Mouse (Mus musculus): Measurements from ENCODE around the gene Bicc1. TPM values are rescaled to one million over a fixed set of nuclear protein-coding genes. Genes with fewer than 3 reads are reported as not detected.

Gene Bicc1
- polyA plus RNA-seq, 2 experiments: 1.7 to 1.8 TPM

DNA sequence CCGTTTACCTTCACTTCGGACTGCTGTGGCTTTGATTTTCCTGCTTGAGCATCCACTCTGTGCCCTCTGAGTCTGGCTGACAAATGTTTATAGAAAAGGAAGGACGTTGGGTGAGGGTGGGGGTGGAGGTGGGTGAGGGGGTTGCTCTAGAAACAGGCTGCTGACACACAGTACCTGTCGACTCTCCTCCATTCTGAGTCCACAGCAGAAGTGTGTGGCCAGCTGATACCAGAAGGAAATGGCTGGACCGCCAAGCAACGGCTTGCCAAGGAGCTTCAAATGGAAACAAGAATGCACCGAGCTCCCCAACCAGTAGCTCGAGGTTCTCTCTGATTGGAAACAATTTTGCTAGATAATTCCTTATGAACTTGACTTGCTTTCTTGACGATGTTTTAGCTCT, 182.9 kb downstream of the Bicc1 start:
- Histone ChIP-seq H3K36me3 (replicated peaks; ENCODE audit: control insufficient read depth, insufficient read depth, low read depth) (no peaks in the 10 kb centered on the region), H3K4me3 (ENCODE audit: insufficient read depth in 1 of 2, low read depth in 2 of 2, low read length in 2 of 2) (no peak overlapping the region), H3K4me2 (ENCODE audit: low read depth) (no peak overlapping the region), H3K27ac (no peak overlapping the region), H3K9ac (replicated peaks) (no peak overlapping the region), H3K4me1 (replicated peaks; ENCODE audit: control insufficient read depth in 2 of 2, insufficient read depth in 2 of 2, low read length in 1 of 2) (no peaks in the 10 kb centered on the region), H3K27me3 (ENCODE audit: control insufficient read depth, insufficient read depth, low read length) (no peaks in the 10 kb centered on the region), H3K9me3 (ENCODE audit: control insufficient read depth, low read length) (no peaks in the 10 kb centered on the region; the same call in 1 of the 2 replicates)
- WGBS (ENCODE audit: insufficient replicate concordance): 54% methylated on average over 9 of the region's 9 CpGs
- no peak for DNase-seq (ENCODE audit: low read depth in 3 of 3, low spot score in 3 of 3)
- no peak for ATAC-seq (ENCODE audit: insufficient read depth)
- TF ChIP-seq EP300 (IDR thresholded peaks at IDR 0.05; ENCODE audit: low read depth): no peak

DNA sequence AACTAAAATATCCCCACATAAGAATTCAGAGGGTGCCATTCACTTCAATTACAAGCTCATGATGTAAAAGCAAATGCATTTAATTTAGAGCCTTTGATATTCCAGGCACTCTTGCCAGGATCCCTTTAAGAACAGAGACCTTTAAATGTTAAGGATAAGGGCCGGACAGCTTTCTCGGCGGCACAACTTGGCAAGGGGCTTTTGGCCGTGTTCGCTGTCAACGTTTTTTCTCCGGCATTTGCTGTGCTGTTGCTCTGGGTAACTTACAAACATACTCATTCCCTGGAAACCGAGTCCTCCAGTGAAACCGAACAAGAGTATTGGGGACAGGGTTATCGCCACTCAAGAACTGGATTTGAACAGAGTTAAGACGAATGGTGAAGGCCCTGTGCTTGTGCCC, 188.3 kb downstream of the Bicc1 start:
- Histone ChIP-seq H3K36me3 (replicated peaks; ENCODE audit: control insufficient read depth, insufficient read depth, low read depth) (no peaks in the 10 kb centered on the region), H3K9ac (replicated peaks) (no peak overlapping the region), H3K4me2 (ENCODE audit: low read depth) (no peak overlapping the region), H3K4me1 (replicated peaks; ENCODE audit: control insufficient read depth in 2 of 2, insufficient read depth in 2 of 2, low read length in 1 of 2) (no peaks in the 10 kb centered on the region), H3K27me3 (ENCODE audit: control insufficient read depth, insufficient read depth, low read length) (no peaks in the 10 kb centered on the region), H3K27ac (no peak overlapping the region), H3K9me3 (ENCODE audit: control insufficient read depth, low read length) (no peaks in the 10 kb centered on the region), H3K4me3 (ENCODE audit: insufficient read depth in 1 of 2, low read depth in 2 of 2, low read length in 2 of 2) (no peak overlapping the region)
- DNase-seq (ENCODE audit: low read depth in 3 of 3, low spot score in 3 of 3) (no peak), ATAC-seq (ENCODE audit: insufficient read depth) (no peak)
- WGBS (ENCODE audit: insufficient replicate concordance): 72% methylated on average over 11 of the region's 11 CpGs
- TF ChIP-seq CTCF (IDR thresholded peaks at IDR 0.05; ENCODE audit: low read depth) (no peak), EP300 (IDR thresholded peaks at IDR 0.05; ENCODE audit: low read depth) (no peak)

DNA sequence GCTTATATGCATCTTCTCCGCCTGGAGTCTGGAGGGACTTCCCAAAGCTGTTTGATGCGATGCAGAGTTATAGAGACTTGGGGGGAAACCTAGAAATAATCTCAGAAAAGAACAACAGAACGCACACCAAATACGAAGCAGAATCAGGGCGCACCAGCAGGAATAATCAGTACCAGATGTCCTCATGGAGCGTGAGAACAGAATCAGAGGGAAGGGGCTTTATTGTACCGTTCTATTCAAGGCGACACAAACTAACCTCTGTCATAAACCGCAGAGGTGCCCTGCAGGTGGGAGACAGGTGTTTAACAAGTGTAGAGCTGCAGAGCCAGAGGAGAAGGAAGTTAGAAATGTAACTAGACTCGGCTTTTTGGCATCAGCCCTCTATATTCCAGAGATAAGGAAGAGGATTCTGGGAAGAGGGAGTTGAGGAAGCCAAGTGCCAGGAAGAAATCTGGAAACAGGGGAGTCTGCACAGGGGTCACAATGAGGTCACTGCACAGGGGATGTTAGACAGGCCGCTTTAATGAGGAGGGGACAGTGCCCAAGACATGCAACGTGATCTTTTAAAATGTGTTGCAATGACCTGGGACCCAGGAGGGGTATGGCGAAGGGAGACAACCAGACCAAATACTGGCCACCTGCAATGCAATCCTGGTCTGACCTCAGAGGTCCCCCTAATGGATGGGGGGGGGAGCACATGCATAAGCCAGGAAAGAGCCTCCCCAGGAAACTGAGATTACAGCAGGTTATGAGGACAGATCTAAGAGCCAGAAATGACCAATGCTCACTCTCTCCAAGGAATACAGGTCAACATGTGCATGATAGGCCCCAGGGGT, 190.4 kb downstream of the Bicc1 start:
- no peaks in the 10 kb centered on the region for H3K4me1 ChIP-seq (replicated peaks; ENCODE audit: control insufficient read depth in 2 of 2, insufficient read depth in 2 of 2, low read length in 1 of 2)
- no peak overlapping the region for H3K4me2 ChIP-seq (ENCODE audit: low read depth)
- WGBS (ENCODE audit: insufficient replicate concordance): 64% methylated on average over 13 of the region's 13 CpGs
- H3K27me3 ChIP-seq (ENCODE audit: control insufficient read depth, insufficient read depth, low read length): no peaks in the 10 kb centered on the region
- no peak overlapping the region for H3K9ac ChIP-seq (replicated peaks)
- TF ChIP-seq EP300 (IDR thresholded peaks at IDR 0.05; ENCODE audit: low read depth) (no peak), CTCF (IDR thresholded peaks at IDR 0.05; ENCODE audit: low read depth) (no peak)
- DNase-seq (ENCODE audit: low read depth in 3 of 3, low spot score in 3 of 3) (no peak), ATAC-seq (ENCODE audit: insufficient read depth) (no peak)
- H3K9me3 ChIP-seq (ENCODE audit: control insufficient read depth, low read length): no peaks in the 10 kb centered on the region
- H3K27ac ChIP-seq: no peak overlapping the region
- H3K4me3 ChIP-seq (ENCODE audit: insufficient read depth in 1 of 2, low read depth in 2 of 2, low read length in 2 of 2): no peak overlapping the region
- no peaks in the 10 kb centered on the region for H3K36me3 ChIP-seq (replicated peaks; ENCODE audit: control insufficient read depth, insufficient read depth, low read depth)

DNA sequence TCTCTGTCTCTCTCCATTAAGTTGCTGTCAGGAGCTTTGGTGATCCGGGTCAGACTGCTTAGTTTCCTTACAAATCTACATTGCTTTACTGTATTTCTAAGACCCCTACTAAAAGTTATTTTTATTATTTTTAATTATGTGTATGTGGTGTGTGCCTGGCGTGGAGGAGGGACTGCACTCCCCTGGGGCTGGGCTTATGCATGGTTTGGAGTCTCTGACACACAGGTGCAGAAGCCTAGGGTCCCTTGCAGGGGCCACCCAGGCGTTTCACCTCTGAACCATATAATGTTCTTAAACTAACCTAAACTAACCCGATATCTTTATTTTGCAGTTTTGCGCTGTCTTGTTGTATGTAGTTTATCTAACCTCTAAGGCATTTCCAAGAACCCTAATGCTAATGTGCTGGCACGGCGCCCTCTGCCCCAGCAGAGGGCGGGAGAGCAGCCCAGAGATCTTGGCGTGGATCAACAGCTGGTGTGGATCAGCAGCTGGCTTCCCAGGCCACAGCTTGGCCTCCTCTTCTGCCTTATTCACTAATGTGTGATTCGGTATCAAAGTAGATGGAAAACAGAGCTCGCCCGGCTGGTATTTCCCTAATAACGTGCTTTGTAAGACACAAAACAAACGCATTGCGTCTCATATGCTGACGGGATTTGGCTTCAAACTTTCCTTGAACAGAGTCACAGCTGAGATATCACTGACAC, 192.7 kb downstream of the Bicc1 start:
- 68% methylated on average over 16 of the region's 16 CpGs for WGBS (ENCODE audit: insufficient replicate concordance)
- Histone ChIP-seq H3K9me3 (ENCODE audit: control insufficient read depth, low read length) (no peaks in the 10 kb centered on the region), H3K4me2 (ENCODE audit: low read depth) (no peak overlapping the region), H3K4me1 (replicated peaks; ENCODE audit: control insufficient read depth in 2 of 2, insufficient read depth in 2 of 2, low read length in 1 of 2) (no peaks in the 10 kb centered on the region), H3K27ac (no peak overlapping the region), H3K4me3 (ENCODE audit: insufficient read depth in 1 of 2, low read depth in 2 of 2, low read length in 2 of 2) (no peak overlapping the region), H3K9ac (replicated peaks) (no peak overlapping the region), H3K27me3 (ENCODE audit: control insufficient read depth, insufficient read depth, low read length) (no peaks in the 10 kb centered on the region), H3K36me3 (replicated peaks; ENCODE audit: control insufficient read depth, insufficient read depth, low read depth) (no peaks in the 10 kb centered on the region)
- ATAC-seq (ENCODE audit: insufficient read depth): no peak
- no peak for DNase-seq (ENCODE audit: low read depth in 3 of 3, low spot score in 3 of 3)
- no peak for TF ChIP-seq CTCF (IDR thresholded peaks at IDR 0.05; ENCODE audit: low read depth)
- TF ChIP-seq EP300 (IDR thresholded peaks at IDR 0.05; ENCODE audit: low read depth): no peak

DNA sequence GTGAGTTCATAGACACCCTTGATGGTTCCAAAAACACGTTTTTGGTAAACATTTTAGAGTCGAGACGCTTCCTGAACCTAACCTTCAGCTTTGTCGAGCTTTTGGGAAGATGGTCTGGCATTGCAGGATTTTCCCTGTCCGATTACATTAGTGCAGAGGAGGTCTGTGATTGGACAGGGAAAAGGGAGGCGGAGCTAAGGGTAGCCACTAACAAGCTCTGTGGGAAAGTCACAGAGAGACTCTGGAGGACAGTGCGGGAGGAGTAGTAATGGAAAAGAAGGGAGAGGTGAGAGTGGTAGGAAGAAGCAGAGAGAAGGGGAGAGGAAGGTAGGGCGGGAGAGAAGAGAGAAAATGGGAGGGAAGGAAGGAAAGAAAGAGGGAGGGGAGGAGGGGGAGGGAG, 194.8 kb downstream of the Bicc1 start:
- Histone ChIP-seq H3K4me3 (ENCODE audit: insufficient read depth in 1 of 2, low read depth in 2 of 2, low read length in 2 of 2) (no peak overlapping the region), H3K27ac (no peak overlapping the region), H3K9me3 (ENCODE audit: control insufficient read depth, low read length) (no peaks in the 10 kb centered on the region), H3K9ac (replicated peaks) (no peak overlapping the region), H3K27me3 (ENCODE audit: control insufficient read depth, insufficient read depth, low read length) (no peaks in the 10 kb centered on the region), H3K4me1 (replicated peaks; ENCODE audit: control insufficient read depth in 2 of 2, insufficient read depth in 2 of 2, low read length in 1 of 2) (no peaks in the 10 kb centered on the region), H3K4me2 (ENCODE audit: low read depth) (no peak overlapping the region), H3K36me3 (replicated peaks; ENCODE audit: control insufficient read depth, insufficient read depth, low read depth) (no peaks in the 10 kb centered on the region)
- 20% methylated on average over 8 of the region's 8 CpGs for WGBS (ENCODE audit: insufficient replicate concordance)
- TF ChIP-seq EP300 (IDR thresholded peaks at IDR 0.05; ENCODE audit: low read depth) (no peak), CTCF (IDR thresholded peaks at IDR 0.05; ENCODE audit: low read depth) (no peak)
- no peak for DNase-seq (ENCODE audit: low read depth in 3 of 3, low spot score in 3 of 3)
- no peak for ATAC-seq (ENCODE audit: insufficient read depth)
